Mouse (Mus musculus) T-helper 17 cell (primary cell): ENCODE results near the gene Ucma.

Experiments
- in situ Hi-C, 2 experiments: fragments of 300-600 bp; cut with MboI, MseI; formaldehyde crosslinking; loops; 1 replicate in 1 of 2; 2 replicates in 1 of 2; pipeline ENCODE4 v1.15.1; 2025; ENCODE audit warnings: high pct_unique_total_duplicates in 2 of 2

Ucma gene

GRCm38 (mm10) chr2:4975807-4976206, at the start of gene Ucma:
TSS of gene Ucma (plus strand) at chr2:4976122.
- in situ Hi-C loops = no loop called here

GRCm38 (mm10) chr2:4927391-4927790, 48.5 kb upstream of the Ucma start:
- in situ Hi-C loops = loop anchor here (5.0 to 10.0 kb wide), 2 partner anchors 45 to 597 kb away; no protein-coding TSS in a partner anchor

GRCm38 (mm10) chr2:4929230-4929629, 46.7 kb upstream of the Ucma start:
- in situ Hi-C loops = loop anchor here (5.0 to 10.0 kb wide), 2 partner anchors 43 to 596 kb away; no protein-coding TSS in a partner anchor

GRCm38 (mm10) chr2:4934516-4934915, 41.4 kb upstream of the Ucma start:
- in situ Hi-C loops = no loop called here

GRCm38 (mm10) chr2:4937931-4938330, 38.0 kb upstream of the Ucma start:
- in situ Hi-C loops = no loop called here

- in situ Hi-C loops = no loop called here
These were observed 35.1 kb upstream of the Ucma start for GRCm38 (mm10) chr2:4940861-4941260.

- in situ Hi-C loops = loop anchor here in 1 of 2 experiments (25.0 kb wide), 1 partner anchor 912 kb away; no protein-coding TSS in a partner anchor
These were observed 26.2 kb upstream of the Ucma start for GRCm38 (mm10) chr2:4949691-4950090.

GRCm38 (mm10) chr2:4950986-4951385, 24.9 kb upstream of the Ucma start:
- in situ Hi-C loops = loop anchor here in 1 of 2 experiments (25.0 kb wide), 1 partner anchor 914 kb away; no protein-coding TSS in a partner anchor

GRCm38 (mm10) chr2:4954216-4954760, 21.6 kb upstream of the Ucma start:
- in situ Hi-C loops = loop anchor here in 1 of 2 experiments (25.0 kb wide), 1 partner anchor 917 kb away; no protein-coding TSS in a partner anchor

GRCm38 (mm10) chr2:4958039-4958438, 17.9 kb upstream of the Ucma start:
- in situ Hi-C loops = loop anchor here in 1 of 2 experiments (25.0 kb wide), 1 partner anchor 921 kb away; no protein-coding TSS in a partner anchor

GRCm38 (mm10) chr2:4967806-4968205, 8.1 kb upstream of the Ucma start:
- in situ Hi-C loops = loop anchor here in 1 of 2 experiments (25.0 kb wide), 1 partner anchor 931 kb away; no protein-coding TSS in a partner anchor

- in situ Hi-C loops = loop anchor here in 1 of 2 experiments (25.0 kb wide), 1 partner anchor 932 kb away; no protein-coding TSS in a partner anchor
These were observed 6.8 kb upstream of the Ucma start for GRCm38 (mm10) chr2:4969083-4969482.

- in situ Hi-C loops = no loop called here
These were observed 2.2 kb downstream of the Ucma start for GRCm38 (mm10) chr2:4978091-4978490.

GRCm38 (mm10) chr2:4983987-4984386, 8.1 kb downstream of the Ucma start:
- in situ Hi-C loops = no loop called here

- in situ Hi-C loops = no loop called here
These were observed 9.1 kb downstream of the Ucma start for GRCm38 (mm10) chr2:4985000-4985399.

GRCm38 (mm10) chr2:4986798-4987197, 10.9 kb downstream of the Ucma start:
- in situ Hi-C loops = no loop called here

- in situ Hi-C loops = no loop called here
These were observed 11.7 kb downstream of the Ucma start for GRCm38 (mm10) chr2:4987388-4988180.

GRCm38 (mm10) chr2:4988826-4989424, 13.0 kb downstream of the Ucma start:
- in situ Hi-C loops = no loop called here

- in situ Hi-C loops = loop anchor here in 1 of 2 experiments (5.0 kb wide), 1 partner anchor 76 kb away; the partner anchor contains the start of gene Phyh
These were observed 17.7 kb downstream of the Ucma start for GRCm38 (mm10) chr2:4993584-4993983.

GRCm38 (mm10) chr2:4994436-4994835, 18.5 kb downstream of the Ucma start:
- in situ Hi-C loops = loop anchor here in 1 of 2 experiments (5.0 kb wide), 1 partner anchor 77 kb away; the partner anchor contains the start of gene Phyh

- in situ Hi-C loops = no loop called here
These were observed 19.7 kb downstream of the Ucma start for GRCm38 (mm10) chr2:4995646-4996045.

- in situ Hi-C loops = no loop called here
These were observed 20.5 kb downstream of the Ucma start for GRCm38 (mm10) chr2:4996421-4996824.
